Mouse (Mus musculus): Measurements from ENCODE around the gene Lrrc3c.

The Lrrc3c gene

GRCm38 (mm10) chr11:98597991-98598390, at the start of gene Lrrc3c:
Gene Lrrc3c (plus strand): TSS chr11:98598291.
- DNase-seq (ENCODE audit: low spot score) = no peak

GRCm38 (mm10) chr11:98549363-98549762, 48.7 kb upstream of the Lrrc3c start:
- no peak for DNase-seq (ENCODE audit: low spot score)

- DNase-seq (ENCODE audit: low spot score) = no peak
These were observed 47.6 kb upstream of the Lrrc3c start for GRCm38 (mm10) chr11:98550311-98550974.

- DNase-seq (ENCODE audit: low spot score) = peak; percentile 97
These were observed 46.9 kb upstream of the Lrrc3c start, which contains the start of gene Zpbp2 for GRCm38 (mm10) chr11:98550975-98551828. Gene Zpbp2 (plus strand): TSS chr11:98551097.

- no peak for DNase-seq (ENCODE audit: low spot score)
These were observed 44.1 kb upstream of the Lrrc3c start for GRCm38 (mm10) chr11:98553966-98554365.

- no peak for DNase-seq (ENCODE audit: low spot score)
These were observed 42.9 kb upstream of the Lrrc3c start for GRCm38 (mm10) chr11:98555124-98555700.

GRCm38 (mm10) chr11:98560942-98561341, 37.1 kb upstream of the Lrrc3c start:
- DNase-seq (ENCODE audit: low spot score) = no peak

GRCm38 (mm10) chr11:98563025-98563424, 35.1 kb upstream of the Lrrc3c start:
- DNase-seq (ENCODE audit: low spot score) = no peak

GRCm38 (mm10) chr11:98563921-98564414, 34.1 kb upstream of the Lrrc3c start:
- no peak for DNase-seq (ENCODE audit: low spot score)

- peak; percentile 25 for DNase-seq (ENCODE audit: low spot score)
These were observed 29.8 kb upstream of the Lrrc3c start for GRCm38 (mm10) chr11:98568326-98568725.

- no peak for DNase-seq (ENCODE audit: low spot score)
These were observed 28.6 kb upstream of the Lrrc3c start for GRCm38 (mm10) chr11:98569461-98569860.

GRCm38 (mm10) chr11:98577776-98578175, 20.3 kb upstream of the Lrrc3c start:
- DNase-seq (ENCODE audit: low spot score) = no peak

- peak; percentile 72 for DNase-seq (ENCODE audit: low spot score)
These were observed 17.6 kb upstream of the Lrrc3c start for GRCm38 (mm10) chr11:98580301-98581121.

GRCm38 (mm10) chr11:98581286-98582029, 16.6 kb upstream of the Lrrc3c start:
- no peak for DNase-seq (ENCODE audit: low spot score)

GRCm38 (mm10) chr11:98582030-98582388, 16.1 kb upstream of the Lrrc3c start:
- DNase-seq (ENCODE audit: low spot score) = peak; percentile 49

- DNase-seq (ENCODE audit: low spot score) = peak; percentile 67
These were observed 15.4 kb upstream of the Lrrc3c start for GRCm38 (mm10) chr11:98582551-98583264.

GRCm38 (mm10) chr11:98583265-98583552, 14.9 kb upstream of the Lrrc3c start:
- no peak for DNase-seq (ENCODE audit: low spot score)

- no peak for DNase-seq (ENCODE audit: low spot score)
These were observed 14.5 kb upstream of the Lrrc3c start for GRCm38 (mm10) chr11:98583571-98583970.

- no peak for DNase-seq (ENCODE audit: low spot score)
These were observed 13.9 kb upstream of the Lrrc3c start for GRCm38 (mm10) chr11:98584146-98584545.

- no peak for DNase-seq (ENCODE audit: low spot score)
These were observed 13.4 kb upstream of the Lrrc3c start for GRCm38 (mm10) chr11:98584629-98585177.

All from spleen, adult 12 weeks (tissue).